Mouse (Mus musculus) myocyte (in vitro differentiated cells): ENCODE measurements around the gene Acer1.

ENCODE experiments used
- MAX ChIP-seq: IDR thresholded peaks from one replicate; pipeline ENCODE4 v1.6.1; 2011; ENCODE audit warnings: low read depth, mild to moderate bottlenecking, control low read depth
- POLR2A ChIP-seq: IDR thresholded peaks from one replicate; pipeline ENCODE4 v1.6.1; 2011; ENCODE audit warnings: low read depth, mild to moderate bottlenecking, control low read depth, moderate library complexity; ENCODE audit not compliant: insufficient read length

- TF ChIP-seq MAX (no peak), POLR2A (no peak)
Measured at GRCm38 (mm10) chr17:57010911-57011235, 28.9 kb upstream of the Acer1 start.
